Mouse (Mus musculus) liver, embryonic 12.5 days (tissue): ENCODE data around the gene Wasf2. TPM values are rescaled to one million over a fixed set of nuclear protein-coding genes. Genes with fewer than 3 reads are reported as not detected.

Experiments used
- ATAC-seq: fragments of 200-750 bp; cut with Nextera tagmentation; 2 replicates; pipeline ENCODE4 v1.8.0; 2017; ENCODE audit warnings: moderate number of reproducible peaks, mild to moderate bottlenecking, moderate library complexity
- H3K27ac ChIP-seq: fragments of 300-500 bp; sonication (generic); 2 replicates; pipeline ENCODE4 v1.5.1; 2016; ENCODE audit warnings: mild to moderate bottlenecking
- H3K27me3 ChIP-seq: fragments of 300-500 bp; sonication (generic); replicated peaks from 2 replicates; pipeline ENCODE4 v1.6.1; 2016; ENCODE audit warnings: mild to moderate bottlenecking, moderate library complexity
- H3K36me3 ChIP-seq: fragments of 300-500 bp; sonication (generic); 2 replicates; pipeline ENCODE4 v1.6.1; 2016; ENCODE audit warnings: mild to moderate bottlenecking, moderate library complexity
- H3K4me1 ChIP-seq: fragments of 300-500 bp; sonication (generic); 2 replicates; pipeline ENCODE4 v1.6.1; 2016
- H3K4me2 ChIP-seq: fragments of 300-500 bp; sonication (generic); 2 replicates; pipeline ENCODE4 v1.6.1; 2016; ENCODE audit warnings: mild to moderate bottlenecking, moderate library complexity
- H3K4me3 ChIP-seq: fragments of 300-500 bp; sonication (generic); 2 replicates; pipeline ENCODE4 v1.5.1; 2016; ENCODE audit warnings: mild to moderate bottlenecking, moderate library complexity
- H3K9ac ChIP-seq: fragments of 300-500 bp; sonication (generic); 2 replicates; pipeline ENCODE4 v1.6.1; 2016; ENCODE audit warnings: mild to moderate bottlenecking, moderate library complexity
- H3K9me3 ChIP-seq: fragments of 300-500 bp; sonication (generic); replicated peaks from 2 replicates; pipeline ENCODE4 v1.6.1; 2016; ENCODE audit warnings: mild to moderate bottlenecking, moderate library complexity
- WGBS: fragments of 180-500 bp; shearing (Covaris S2); methylation state at CpG from one replicate; pipeline ENCODE4 v1.1.7; 2016; ENCODE audit not compliant: insufficient replicate concordance; 5-methylcytosine and 5-hydroxymethylcytosine counted together
- polyA plus RNA-seq: library from polyadenylated mRNA; unstranded; fragments of >200 nt; fragmentation: Nextera tagmentation; extraction: Ambion mirVana; gene quantifications from 2 replicates; pipeline ENCODE4 v1.2.1, GENCODE M21; 2016

The Wasf2 gene
- polyA plus RNA-seq, 1 experiment from 2014 or later = 35.9 TPM

- WGBS = 33% methylated on average over 10 of the region's 10 CpGs
- H3K9me3 ChIP-seq = no peaks in the 10 kb centered on the region
- H3K36me3 ChIP-seq = no peaks in the 10 kb centered on the region
- no peak for ATAC-seq
- H3K4me3 ChIP-seq = no peak overlapping the region
- no peak overlapping the region for H3K27ac ChIP-seq
- peaks cover 28% of the 10 kb centered on the region for H3K27me3 ChIP-seq
- no peak overlapping the region for H3K4me2 ChIP-seq
- H3K9ac ChIP-seq = no peak overlapping the region
- peaks cover 12% of the 10 kb centered on the region for H3K4me1 ChIP-seq
These were observed 103.1 kb downstream of the Wasf2 start for GRCm38 (mm10) chr4:133233285-133233976.

- Histone ChIP-seq H3K4me3 (no peak overlapping the region), H3K27me3 (peaks cover 28% of the 10 kb centered on the region), H3K4me1 (peaks cover 18% of the 10 kb centered on the region), H3K27ac (no peak overlapping the region), H3K9me3 (no peaks in the 10 kb centered on the region), H3K36me3 (no peaks in the 10 kb centered on the region), H3K4me2 (no peak overlapping the region), H3K9ac (no peak overlapping the region)
- WGBS = 43% methylated on average over 5 of the region's 5 CpGs
- no peak for ATAC-seq
These were observed 104.5 kb downstream of the Wasf2 start for GRCm38 (mm10) chr4:133234771-133235170.

DNA sequence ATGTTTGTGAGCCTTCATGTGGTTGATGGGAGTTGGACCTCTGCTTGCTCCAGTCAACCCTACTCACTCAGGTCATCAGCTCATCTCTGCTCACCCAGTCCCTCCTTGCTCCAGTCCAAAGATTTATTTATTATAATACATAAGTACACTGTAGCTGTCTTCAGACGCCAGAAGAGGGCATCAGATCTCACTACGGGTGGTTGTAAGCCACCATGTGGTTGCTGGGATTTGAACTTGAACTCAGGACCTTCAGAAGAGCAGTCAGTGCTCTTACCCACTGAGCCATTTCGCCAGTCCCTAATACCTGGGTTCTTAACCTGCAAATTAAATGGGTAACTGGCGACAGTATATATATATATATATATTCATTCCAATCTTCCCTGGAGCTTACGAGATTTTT is 105.1 kb downstream of the Wasf2 start:
- no peak overlapping the region for H3K4me2 ChIP-seq
- 68% methylated on average over 5 of the region's 5 CpGs for WGBS

DNA sequence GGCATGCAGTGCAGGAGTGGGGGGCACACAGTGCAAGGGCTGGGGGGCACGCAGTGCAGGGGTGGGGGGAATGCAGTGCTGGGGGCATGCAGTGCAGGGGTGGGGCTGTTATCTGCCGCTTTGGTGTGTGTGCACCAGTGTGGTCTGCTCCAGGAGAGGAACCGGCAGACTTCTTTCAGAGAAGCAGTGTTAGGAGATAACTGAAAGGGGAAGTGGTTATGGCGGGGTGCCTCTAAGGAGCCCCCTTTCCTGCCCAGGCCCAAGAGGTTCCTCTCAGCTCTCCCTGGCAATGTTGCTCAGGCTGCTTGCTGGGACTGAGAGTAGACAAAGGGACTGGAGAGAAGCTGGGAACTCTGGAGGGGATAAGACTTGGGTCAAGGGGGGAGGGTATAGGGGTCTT is 107.6 kb downstream of the Wasf2 start:
- Histone ChIP-seq H3K4me1 (peaks cover 46% of the 10 kb centered on the region), H3K27me3 (peaks cover 29% of the 10 kb centered on the region), H3K27ac (peak overlapping the region; percentile 52; the same call in 1 of the 2 replicates), H3K4me3 (no peak overlapping the region), H3K9ac (no peak overlapping the region), H3K36me3 (no peaks in the 10 kb centered on the region), H3K9me3 (no peaks in the 10 kb centered on the region), H3K4me2 (no peak overlapping the region)
- WGBS = 16% methylated on average over 4 of the region's 4 CpGs
- peak; percentile 21; the same call in 1 of the 2 replicates for ATAC-seq

More for the DNA sequence above, 105.1 kb downstream of the Wasf2 start:
- Histone ChIP-seq H3K27me3 (peaks cover 28% of the 10 kb centered on the region), H3K9me3 (no peaks in the 10 kb centered on the region), H3K4me3 (no peak overlapping the region), H3K9ac (no peak overlapping the region), H3K27ac (no peak overlapping the region), H3K4me1 (peaks cover 22% of the 10 kb centered on the region), H3K36me3 (no peaks in the 10 kb centered on the region)
- no peak for ATAC-seq

GRCm38 (mm10) chr4:133240490-133240921 is 110.2 kb downstream of the Wasf2 start, which contains the start of gene Map3k6:
Gene Map3k6, plus strand, starts transcription at chr4:133240818.
- H3K27me3 ChIP-seq = peaks cover 32% of the 10 kb centered on the region
- no peaks in the 10 kb centered on the region for H3K36me3 ChIP-seq
- peak within 1 kb of the TSS; percentile 100 for H3K4me2 ChIP-seq
- no peaks in the 10 kb centered on the region for H3K9me3 ChIP-seq
- 6% methylated on average over 16 of the region's 16 CpGs for WGBS
- H3K4me1 ChIP-seq = peaks cover 70% of the 10 kb centered on the region
- peak within 1 kb of the TSS; percentile 88 for H3K9ac ChIP-seq
- peak; percentile 57 for ATAC-seq
- H3K27ac ChIP-seq = peak within 1 kb of the TSS; percentile 89
- H3K4me3 ChIP-seq = peak within 1 kb of the TSS; percentile 73

GRCm38 (mm10) chr4:133240934-133241908 is 110.9 kb downstream of the Wasf2 start:
- no peaks in the 10 kb centered on the region for H3K9me3 ChIP-seq
- H3K27me3 ChIP-seq = peaks cover 39% of the 10 kb centered on the region
- H3K27ac ChIP-seq = peak overlapping the region; percentile 89
- H3K4me2 ChIP-seq = peak overlapping the region; percentile 100
- WGBS = under 1% methylated on average over 78 of the region's 78 CpGs
- no peaks in the 10 kb centered on the region for H3K36me3 ChIP-seq
- peak; percentile 88 for ATAC-seq
- peak overlapping the region; percentile 88 for H3K9ac ChIP-seq
- H3K4me1 ChIP-seq = peaks cover 77% of the 10 kb centered on the region
- H3K4me3 ChIP-seq = peak overlapping the region; percentile 73

DNA sequence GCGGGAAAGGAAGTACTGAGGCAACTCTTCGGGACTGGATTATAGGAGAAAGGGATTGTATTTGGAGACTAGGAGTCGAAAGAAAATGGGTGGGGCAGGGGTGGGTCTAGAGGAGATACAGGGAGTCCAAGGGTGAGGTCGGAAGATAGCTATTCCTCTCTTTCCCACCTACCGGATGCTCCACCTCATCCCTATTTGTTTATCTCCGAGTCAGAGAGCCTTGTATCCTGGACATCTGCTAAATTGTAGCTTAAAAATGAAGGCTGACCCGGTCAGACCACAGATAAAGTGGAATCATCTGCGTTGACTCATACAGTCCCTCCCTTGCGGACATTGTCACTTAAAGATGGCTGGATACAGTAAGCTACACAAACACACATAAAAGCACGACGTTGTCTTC is 111.6 kb downstream of the Wasf2 start:
- peak overlapping the region; percentile 73 for H3K4me3 ChIP-seq
- H3K9ac ChIP-seq = peak overlapping the region; percentile 88
- no peaks in the 10 kb centered on the region for H3K9me3 ChIP-seq
- peak overlapping the region; percentile 100 for H3K4me2 ChIP-seq
- peaks cover 84% of the 10 kb centered on the region for H3K4me1 ChIP-seq
- no peaks in the 10 kb centered on the region for H3K36me3 ChIP-seq
- H3K27ac ChIP-seq = peak overlapping the region; percentile 89
- peaks cover 46% of the 10 kb centered on the region for H3K27me3 ChIP-seq
- 0 out of 2 replicates have a peak, but pooled peaks have one; percentile 4 for ATAC-seq
- 19% methylated on average over 11 of the region's 11 CpGs for WGBS

GRCm38 (mm10) chr4:133242710-133243109 is 112.4 kb downstream of the Wasf2 start:
- H3K4me2 ChIP-seq = no peak overlapping the region
- H3K4me1 ChIP-seq = peaks cover 89% of the 10 kb centered on the region
- H3K9me3 ChIP-seq = no peaks in the 10 kb centered on the region
- H3K9ac ChIP-seq = no peak overlapping the region
- 75% methylated on average over 9 of the region's 9 CpGs for WGBS
- H3K36me3 ChIP-seq = no peaks in the 10 kb centered on the region
- peaks cover 47% of the 10 kb centered on the region for H3K27me3 ChIP-seq
- peak overlapping the region; percentile 89; the same call in 1 of the 2 replicates for H3K27ac ChIP-seq
- no peak overlapping the region for H3K4me3 ChIP-seq
- ATAC-seq = no peak

DNA sequence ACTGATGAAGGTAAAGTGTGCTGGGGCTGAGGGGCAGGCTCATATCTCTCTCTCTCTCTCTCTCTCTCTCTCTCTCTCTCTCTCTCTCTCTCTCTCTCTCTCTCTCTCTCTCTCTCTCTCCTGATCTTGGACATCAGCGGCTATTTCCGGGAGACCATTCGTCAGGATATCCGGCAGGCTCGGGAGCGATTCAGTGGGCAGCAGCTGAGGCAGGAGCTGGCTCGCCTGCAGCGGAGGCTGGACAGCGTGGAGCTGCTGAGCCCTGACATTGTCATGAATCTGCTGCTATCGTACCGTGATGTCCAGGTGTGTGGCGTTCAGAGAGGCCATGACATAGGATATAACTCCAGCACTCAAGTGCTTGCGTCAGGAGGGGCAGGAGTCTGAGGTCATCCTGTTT is 113.2 kb downstream of the Wasf2 start:
- Histone ChIP-seq H3K4me2 (peak overlapping the region; percentile 18; the same call in 1 of the 2 replicates), H3K9me3 (no peaks in the 10 kb centered on the region), H3K4me1 (peaks cover 89% of the 10 kb centered on the region), H3K27ac (0 out of 2 replicates have a peak overlapping the region, but pooled peaks have one; percentile 13), H3K36me3 (no peaks in the 10 kb centered on the region), H3K27me3 (peaks cover 52% of the 10 kb centered on the region), H3K9ac (no peak overlapping the region), H3K4me3 (no peak overlapping the region)
- WGBS = 53% methylated on average over 13 of the region's 13 CpGs
- ATAC-seq = no peak

- no peak overlapping the region; the same call in 1 of the 2 replicates for H3K27ac ChIP-seq
- H3K4me1 ChIP-seq = peaks cover 87% of the 10 kb centered on the region
- no peaks in the 10 kb centered on the region for H3K36me3 ChIP-seq
- no peaks in the 10 kb centered on the region for H3K9me3 ChIP-seq
- no peak overlapping the region for H3K4me2 ChIP-seq
- 16% methylated on average over 1 of the region's 1 CpGs for WGBS
- H3K9ac ChIP-seq = 0 out of 2 replicates have a peak overlapping the region, but pooled peaks have one; percentile 14
- no peak for ATAC-seq
- H3K4me3 ChIP-seq = no peak overlapping the region
- H3K27me3 ChIP-seq = peaks cover 57% of the 10 kb centered on the region
These were observed 114.0 kb downstream of the Wasf2 start for GRCm38 (mm10) chr4:133244289-133244688.

- Histone ChIP-seq H3K9me3 (no peaks in the 10 kb centered on the region), H3K4me2 (peak overlapping the region; percentile 58), H3K27ac (peak overlapping the region; percentile 78), H3K4me1 (peaks cover 88% of the 10 kb centered on the region), H3K4me3 (0 out of 2 replicates have a peak overlapping the region, but pooled peaks have one; percentile 7), H3K27me3 (peaks cover 83% of the 10 kb centered on the region), H3K36me3 (no peaks in the 10 kb centered on the region), H3K9ac (peak overlapping the region; percentile 31)
- no peak for ATAC-seq
- WGBS = 55% methylated on average over 15 of the region's 15 CpGs
These were observed 116.8 kb downstream of the Wasf2 start for GRCm38 (mm10) chr4:133247072-133247471.
